Mouse (Mus musculus): ENCODE measurements around the gene Numb.

Gene Numb

DNA sequence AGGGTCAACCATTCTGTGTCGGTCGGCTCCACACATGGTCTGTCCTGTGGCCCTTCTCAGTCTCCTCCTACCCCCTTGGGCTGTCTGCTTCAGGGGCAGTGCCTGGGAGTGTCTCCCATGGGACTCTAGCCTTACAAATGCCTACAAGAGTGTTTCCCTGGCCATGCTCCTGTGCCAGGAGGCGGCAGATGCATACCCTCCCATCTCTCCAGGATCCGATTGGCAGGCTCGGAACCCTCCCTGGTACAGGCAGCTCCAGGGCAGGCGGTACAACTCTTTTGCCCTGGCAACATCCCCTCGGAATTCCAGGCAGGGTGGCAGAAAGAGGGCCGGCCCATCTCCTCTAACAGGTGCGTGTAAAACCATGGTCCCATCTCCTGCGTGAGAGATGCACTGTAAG lies 139.1 kb downstream of the Numb start:
- DNase-seq (ENCODE audit: low read depth, low spot score), result no peak

DNA sequence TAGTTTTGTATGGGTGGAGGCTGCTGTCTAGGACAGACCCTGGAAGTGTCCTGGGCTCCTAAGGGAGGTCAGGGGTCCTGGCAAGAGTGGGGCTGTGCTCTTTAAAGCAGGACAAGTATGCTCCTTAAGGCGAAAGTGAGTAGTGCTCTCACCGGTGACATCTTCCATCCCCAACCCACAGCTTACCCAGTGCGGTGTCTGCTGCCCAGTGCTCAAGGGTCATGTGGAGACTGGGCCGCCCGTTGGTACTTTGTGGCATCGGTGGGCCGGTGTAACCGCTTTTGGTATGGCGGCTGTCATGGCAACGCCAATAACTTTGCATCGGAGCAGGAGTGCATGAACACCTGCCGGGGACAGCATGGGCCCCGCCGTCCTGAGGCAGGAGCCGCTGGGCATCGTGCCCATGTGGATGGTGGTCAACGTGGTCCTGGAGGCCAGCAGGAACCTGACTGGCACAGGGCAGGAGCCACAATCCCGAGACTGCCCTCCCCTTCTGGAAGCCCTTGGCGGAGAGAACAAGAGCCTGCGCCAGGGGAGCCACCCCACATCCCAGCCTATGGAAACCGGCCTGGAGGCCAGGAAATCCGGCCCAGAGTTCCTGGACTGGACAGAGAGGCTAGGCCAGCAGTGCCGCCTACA lies 140.0 kb downstream of the Numb start:
- DNase-seq (ENCODE audit: low read depth, low spot score), result no peak

DNA sequence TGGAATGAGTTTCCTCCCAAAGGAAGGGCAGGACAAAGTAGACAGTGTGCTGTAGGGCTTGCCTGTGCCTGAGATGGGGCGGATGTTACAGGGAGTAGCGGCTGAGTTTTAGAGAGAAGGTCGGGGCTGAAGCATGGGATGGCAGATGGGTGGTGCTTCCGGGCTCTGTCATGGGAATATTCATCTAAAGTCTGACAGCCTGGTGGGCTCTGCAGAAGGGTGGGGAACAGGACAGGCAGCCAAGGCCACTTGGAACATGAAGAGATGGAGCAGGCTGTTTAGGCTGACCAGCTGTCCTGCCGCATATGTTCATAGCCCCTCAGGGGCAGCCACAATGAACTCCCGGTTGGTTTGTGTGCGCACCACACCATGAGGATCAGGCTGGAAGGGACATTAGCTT lies 140.5 kb downstream of the Numb start:
- DNase-seq (ENCODE audit: low read depth, low spot score), result no peak

DNA sequence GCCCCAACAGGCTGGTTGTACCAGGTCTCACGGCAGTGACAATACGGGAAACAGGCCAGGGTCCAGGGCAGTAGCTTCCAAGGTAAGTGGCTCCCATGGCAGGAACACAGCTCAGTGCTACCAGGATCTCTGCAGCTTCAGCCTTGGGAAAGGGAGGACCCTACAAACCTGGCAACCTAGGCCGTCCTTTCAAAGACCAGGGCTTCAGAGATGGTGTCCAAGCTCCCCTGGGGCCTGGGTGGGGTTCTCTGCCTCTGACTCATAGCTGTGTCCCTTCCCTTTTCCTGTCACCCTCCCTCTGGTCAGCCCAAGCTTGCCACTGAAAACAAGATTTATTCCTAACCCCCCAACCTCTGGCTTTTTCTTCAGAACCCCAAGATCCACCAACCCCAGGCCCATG lies 141.6 kb downstream of the Numb start:
- no peak for DNase-seq (ENCODE audit: low read depth, low spot score)

DNA sequence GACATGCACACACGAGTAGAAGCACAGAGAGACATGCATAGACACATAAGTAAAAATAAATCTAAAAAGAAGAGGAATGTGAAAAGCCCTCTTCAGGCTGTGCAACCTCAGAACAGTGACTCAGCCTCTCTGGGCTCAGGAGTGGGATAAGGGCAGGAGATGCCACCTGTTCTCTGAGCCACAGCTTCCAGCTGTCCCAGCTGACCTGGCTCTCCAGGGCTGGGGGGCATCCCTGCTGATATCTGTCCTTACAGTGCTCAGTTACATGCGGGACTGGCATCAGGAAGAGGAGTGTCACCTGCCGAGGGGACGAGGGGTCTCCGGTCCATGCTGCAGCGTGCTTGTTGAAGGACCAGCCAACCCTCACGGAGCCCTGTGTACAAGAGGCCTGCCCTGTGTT lies 145.0 kb downstream of the Numb start:
- DNase-seq (ENCODE audit: low read depth, low spot score), result no peak

DNA sequence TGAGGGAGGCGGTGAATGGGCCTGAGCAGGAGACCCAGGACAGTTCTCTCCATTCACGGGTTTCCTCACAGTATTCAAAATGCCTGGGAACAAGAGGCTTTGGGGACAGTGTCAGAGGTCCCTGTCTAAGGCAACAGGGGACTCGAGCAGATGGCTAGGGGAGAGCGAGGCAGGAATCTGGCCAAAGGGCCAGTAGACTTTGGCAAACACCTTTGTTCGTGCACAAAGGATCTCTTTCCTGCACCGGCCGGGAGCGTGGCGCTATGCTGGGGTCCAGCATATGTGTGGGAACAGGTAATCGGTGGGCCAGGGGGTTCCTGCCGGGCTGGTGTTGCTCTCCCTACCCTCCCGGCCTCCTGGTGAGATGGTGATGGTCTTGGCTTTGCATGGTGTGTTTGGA lies 146.1 kb downstream of the Numb start:
- no peak for DNase-seq (ENCODE audit: low read depth, low spot score)

DNA sequence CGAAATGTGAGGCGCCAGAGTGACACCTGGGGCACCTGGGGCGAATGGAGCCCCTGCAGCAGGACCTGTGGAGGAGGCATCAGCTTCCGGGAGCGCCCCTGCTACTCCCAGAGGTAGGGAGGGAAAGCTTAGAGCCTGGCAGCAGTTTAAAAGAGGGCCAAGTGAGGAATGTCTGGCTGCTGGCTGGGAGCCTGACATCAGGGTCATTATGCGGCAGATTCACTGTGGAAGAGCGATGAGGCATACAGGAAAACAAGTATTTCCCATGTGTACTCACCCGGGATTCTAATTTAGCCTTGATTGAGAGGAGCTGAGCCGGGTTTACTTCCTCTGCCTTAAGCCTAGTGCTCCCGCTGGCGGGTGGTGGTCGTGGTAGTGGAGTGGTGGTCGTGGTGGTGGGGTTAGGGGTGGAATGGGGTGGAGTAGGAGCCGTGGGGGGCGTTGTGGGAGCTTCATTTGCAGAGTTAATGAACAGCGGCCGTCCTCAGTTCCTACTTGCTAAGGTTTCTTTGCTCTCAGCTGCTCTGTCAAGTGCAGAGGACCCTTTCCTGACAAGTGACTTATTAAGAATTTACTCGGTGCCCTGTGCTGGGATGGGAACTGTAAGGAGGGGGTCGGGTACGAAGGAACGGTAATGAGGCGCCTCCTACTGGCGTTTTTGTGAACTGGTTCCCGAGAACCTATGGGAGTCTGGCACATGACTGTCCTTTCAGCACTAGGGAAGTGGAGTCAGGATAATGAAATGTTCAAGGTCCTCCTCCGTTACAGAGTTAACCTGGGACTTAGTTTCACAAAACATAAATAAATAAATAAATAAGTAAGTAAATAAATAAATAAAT lies 151.1 kb downstream of the Numb start:
- DNase-seq (ENCODE audit: low read depth, low spot score), result peak; percentile 43

DNA sequence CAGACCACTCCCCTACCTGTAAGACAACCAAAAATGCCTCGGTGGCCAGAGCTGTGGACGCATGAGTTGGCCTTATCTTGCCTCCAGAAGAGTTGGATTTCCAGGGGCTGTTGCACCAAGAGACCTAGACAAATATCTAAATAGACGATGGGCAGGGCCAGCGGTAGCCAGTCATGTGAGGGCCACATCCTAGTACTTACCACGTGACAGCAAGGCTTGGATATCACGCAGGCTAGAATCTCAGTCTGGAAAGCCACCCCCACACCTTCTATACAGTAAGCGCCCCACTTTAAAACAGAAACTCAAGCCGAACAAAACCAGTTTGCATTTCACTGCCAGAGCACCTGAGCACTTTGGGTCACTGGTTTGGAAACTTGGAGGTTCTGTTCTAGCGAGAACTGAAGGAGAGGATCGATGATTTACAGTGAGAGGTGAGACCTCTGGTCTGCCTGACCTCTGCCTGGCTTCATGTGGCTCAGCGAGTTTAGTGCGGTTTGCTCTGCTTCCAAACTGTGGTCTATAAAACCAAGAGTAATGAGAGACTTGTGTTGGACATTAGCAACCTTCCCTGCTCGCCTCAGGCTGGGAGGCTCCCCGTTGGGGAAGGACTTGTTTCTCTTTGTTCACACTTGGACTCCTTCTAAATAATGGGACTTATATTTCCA lies 153.4 kb downstream of the Numb start:
- no peak for DNase-seq (ENCODE audit: low read depth, low spot score)

DNA sequence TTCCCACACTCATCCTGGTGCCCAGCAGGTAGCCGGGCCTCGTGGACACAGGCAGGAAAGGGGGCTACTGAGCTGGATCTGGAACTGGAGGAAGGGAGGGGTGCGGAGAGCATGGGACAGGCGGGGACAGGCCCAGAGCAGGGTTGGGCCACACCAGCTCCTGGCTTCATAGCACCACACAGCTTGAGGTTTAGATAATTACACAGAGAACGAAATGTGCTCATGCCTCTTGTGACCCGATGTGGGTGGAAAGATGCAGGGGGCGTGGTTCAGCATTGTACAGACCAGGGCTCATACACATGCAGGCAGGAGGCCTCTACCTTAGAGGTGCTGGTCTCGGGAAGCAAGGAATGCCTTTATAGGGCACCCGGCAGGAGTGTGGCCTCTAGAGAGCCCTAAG lies 153.9 kb downstream of the Numb start:
- DNase-seq (ENCODE audit: low read depth, low spot score), result no peak

DNA sequence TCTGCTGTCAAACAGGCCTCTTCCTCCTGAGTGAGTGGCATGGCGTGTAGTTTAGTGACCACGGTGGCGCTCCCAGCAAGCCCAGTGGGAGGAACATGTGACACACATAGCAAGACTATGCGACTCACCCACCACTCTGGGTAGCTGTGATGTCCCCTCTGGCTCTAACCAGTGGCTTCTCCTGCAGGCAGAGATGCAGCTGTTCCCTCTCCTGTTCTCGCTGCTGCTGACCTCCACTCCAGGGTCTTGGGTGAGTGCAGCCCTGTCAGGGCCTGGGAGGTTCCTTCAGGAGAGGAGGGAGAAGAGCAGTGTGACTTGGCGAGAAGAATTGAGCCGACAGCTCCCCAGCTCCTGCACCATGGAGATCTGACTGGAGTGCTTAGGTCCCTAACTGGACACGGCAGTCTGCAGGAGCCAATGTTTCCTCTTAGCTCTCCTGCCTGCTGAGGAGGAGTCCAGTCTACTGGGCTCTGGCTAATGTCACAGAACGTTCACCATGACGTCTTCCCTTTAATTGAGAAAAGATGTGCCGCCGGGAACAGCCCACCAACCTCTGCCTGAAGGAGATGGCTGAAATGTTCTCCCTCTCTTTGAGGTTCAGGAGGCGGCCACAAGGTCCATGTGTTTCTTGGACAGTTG lies 155.7 kb downstream of the Numb start:
- no peak for DNase-seq (ENCODE audit: low read depth, low spot score)

DNA sequence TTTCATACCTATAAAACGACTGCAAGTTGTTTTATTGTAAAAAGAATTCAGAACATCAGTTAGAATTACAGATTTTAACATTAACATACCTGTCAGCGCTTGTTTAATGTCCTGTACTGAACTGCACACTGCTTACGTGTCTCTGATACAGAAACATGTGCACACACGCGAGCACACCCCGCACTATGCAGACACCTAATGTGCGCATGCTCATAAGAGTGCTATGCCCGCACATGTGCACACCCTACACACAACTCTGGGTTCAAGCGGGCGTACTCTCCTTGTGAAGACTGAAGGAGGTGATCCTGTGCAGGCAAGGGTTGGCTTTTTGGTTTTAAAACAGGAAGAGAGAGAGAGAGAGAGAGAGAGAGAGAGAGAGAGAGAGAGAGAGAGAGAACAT lies 157.2 kb downstream of the Numb start:
- no peak for DNase-seq (ENCODE audit: low read depth, low spot score)

DNA sequence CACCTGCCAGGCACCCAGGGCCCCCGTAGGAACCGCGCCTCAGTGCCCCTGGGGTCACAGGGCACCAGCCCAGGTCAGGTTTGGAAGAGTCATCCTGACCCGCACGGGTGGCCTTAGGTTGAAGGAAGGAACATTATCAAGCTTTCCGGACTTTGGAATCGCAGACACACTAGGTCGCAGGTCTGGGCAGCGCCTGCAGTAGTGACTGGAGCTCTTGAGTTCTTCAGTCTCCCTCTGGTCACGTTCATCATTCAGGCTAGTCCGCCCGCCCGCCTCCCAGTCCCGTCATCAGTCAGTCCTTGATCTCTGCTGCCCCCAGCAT lies 157.7 kb downstream of the Numb start:
- DNase-seq (ENCODE audit: low read depth, low spot score), result no peak

DNA sequence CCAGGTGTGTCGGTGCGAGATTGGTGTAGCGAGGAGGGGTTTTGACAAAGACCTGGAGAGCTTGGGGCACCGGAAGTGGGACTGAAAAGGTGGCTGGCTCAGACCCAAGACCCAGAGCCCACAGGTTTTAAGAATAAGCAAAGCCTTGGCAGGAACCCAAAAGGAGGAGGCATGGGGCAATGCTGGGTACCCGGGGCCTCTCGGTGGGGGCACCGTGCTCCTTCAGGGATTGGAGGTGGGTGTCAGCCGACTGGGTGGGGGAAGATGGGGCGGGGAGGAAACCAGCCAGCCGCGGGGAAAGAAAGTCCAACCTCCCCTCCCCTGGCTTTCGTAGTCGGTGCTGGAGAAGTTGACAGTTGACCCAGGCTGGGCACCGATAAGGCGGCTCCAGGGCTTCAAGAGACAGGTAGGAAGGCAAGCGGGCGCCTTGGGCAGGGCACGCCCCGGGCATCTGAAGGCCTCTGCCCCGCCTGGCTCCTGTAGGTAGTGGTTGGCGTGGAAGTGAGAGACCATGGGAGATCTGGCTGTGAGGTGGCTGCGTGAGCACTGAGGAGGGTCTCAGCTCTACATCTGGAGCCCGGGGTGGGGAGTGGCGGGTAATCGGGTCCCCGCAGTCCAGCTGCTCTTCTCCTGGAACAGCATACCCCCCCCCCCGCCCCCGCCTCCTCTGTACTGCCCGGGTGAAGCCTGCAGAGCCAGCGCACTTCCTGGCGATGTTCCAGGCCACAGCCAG lies 158.3 kb downstream of the Numb start, which contains the start of gene Papln:
Gene Papln (plus strand): TSS at position 324 of the 733 bp plus-strand sequence.
- peak; percentile 53 for DNase-seq (ENCODE audit: low read depth, low spot score)

DNA sequence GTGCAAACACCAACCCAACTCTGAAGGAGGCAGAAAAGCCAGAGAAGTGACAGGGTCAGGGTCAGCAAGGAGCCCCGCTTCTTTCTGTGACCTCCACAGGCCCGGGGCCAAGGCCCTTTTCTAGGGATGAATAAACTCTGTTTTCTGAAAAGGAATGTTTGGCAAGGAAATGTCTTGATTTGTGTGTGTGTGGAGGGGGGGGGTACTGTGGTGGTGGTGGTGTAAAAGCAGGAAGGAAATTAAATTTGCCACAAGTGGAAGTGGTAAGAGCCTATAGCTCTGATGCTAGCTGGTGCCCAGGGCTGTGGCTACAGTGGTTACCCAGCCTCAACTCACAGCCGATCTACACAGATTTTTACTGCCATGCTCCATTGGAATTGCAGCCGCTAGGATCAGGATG lies 159.0 kb downstream of the Numb start:
- peak; percentile 55 for DNase-seq (ENCODE audit: low read depth, low spot score)

DNA sequence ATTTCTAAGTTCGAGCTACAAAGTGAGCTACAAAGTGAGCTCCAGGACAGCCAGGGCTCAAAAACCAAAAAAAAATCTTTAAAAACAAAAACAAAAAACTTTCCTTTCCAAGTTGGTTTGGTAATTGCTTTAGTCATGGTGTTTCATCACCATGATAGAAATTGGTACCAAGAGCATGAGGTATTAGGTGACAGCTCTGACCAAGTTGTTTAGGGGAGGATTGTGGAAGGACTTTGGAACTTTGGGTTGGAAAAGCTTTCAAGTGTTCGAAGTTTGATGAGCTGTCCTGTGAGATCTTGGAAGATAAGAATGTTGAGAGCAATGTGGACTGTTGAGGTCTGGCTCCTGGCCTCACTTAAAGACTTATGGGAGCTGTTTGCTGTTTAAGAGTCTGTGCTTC lies 161.5 kb downstream of the Numb start:
- DNase-seq (ENCODE audit: low read depth, low spot score), result no peak

DNA sequence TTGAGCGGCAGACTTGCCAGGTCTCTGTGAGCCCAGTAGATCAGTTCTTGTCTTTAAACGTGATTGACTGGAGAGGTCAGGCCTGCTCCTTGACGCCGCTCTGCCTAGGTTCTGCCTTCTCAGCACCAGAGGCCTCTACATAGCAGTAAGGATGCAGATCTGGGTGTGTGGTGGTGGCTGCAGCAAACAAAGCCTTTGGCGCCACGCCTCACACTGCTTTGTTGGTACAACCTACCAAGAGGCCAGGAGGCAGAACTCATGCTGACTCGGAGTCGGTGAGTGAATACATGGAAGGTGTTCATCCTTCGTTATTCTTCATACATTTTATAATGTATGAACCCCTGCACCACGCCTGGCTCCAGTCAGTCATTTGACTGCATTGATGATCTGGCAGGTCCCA lies 163.0 kb downstream of the Numb start:
- no peak for DNase-seq (ENCODE audit: low read depth, low spot score)

DNA sequence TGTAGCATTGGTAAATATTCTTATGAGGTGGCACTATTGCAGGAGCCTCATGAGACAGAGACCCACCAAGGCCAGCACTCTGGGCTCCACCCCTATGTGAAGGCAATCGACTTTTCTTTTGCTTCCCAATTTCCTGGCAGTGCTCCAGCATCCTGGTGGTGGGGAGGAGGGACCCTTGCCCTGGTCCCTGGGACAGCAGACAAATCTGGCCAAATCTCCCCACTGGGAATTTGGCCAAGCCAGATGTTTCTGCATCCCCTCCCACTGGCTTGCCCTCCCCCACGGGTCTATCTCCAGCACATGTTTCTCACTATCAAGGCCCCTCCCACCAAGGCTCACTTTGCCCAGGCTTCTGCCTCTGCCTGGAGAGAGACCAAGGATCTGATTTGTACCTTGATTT lies 169.2 kb downstream of the Numb start:
- DNase-seq (ENCODE audit: low read depth, low spot score), result no peak

DNA sequence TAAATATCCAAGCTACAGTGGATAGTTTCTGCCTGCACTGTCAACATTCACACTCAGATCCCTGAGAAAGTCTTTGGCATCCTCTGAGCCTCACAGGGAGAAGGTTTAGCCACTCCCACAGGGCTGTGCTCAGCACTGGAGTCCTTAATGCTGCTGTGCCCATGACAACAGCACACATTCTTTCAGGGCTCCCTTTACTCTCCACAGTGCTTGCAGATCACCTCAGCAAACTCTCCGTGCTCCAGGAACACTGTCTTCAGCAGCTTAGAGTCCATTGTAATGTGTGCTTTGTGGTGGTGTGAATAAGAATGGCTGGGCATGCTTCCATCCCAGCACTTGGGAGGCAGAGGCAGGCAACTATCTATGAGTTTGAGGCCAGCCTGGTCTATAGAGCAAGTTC lies 172.5 kb downstream of the Numb start:
- DNase-seq (ENCODE audit: low read depth, low spot score), result no peak

All from CD4-positive helper T cell, adult 2 months (primary cell).